Mouse (Mus musculus) ES-E14 (cell line): Measurements from ENCODE around the gene Mkln1. TPM values are rescaled to one million over a fixed set of nuclear protein-coding genes. Genes with fewer than 3 reads are reported as not detected.

ENCODE experiments used
- DNase-seq: peaks from one replicate; pipeline ENCODE4 v3.0.0-alpha.2; 2013; ENCODE audit warnings: low read depth, low spot score
- H3K27ac ChIP-seq: 2 replicates; pipeline ENCODE4 v1.5.1; 2012; ENCODE audit warnings: low read depth, mild to moderate bottlenecking, low read length, moderate library complexity, mixed read lengths; ENCODE audit not compliant: poor library complexity, insufficient read depth, severe bottlenecking
- H3K36me3 ChIP-seq: 2 replicates; pipeline ENCODE4 v1.6.1; 2012; ENCODE audit warnings: mild to moderate bottlenecking, low read length, moderate library complexity, mixed read lengths; ENCODE audit not compliant: control insufficient read depth, poor library complexity, insufficient read depth, severe bottlenecking
- H3K4me1 ChIP-seq, 2 experiments: fragments of 150-350 bp in 1 of 2; sonication (generic) in 1 of 2; 2 replicates each; pipeline ENCODE4 v1.6.1; 2012; ENCODE audit warnings: low read length in 2 of 2, mild to moderate bottlenecking in 1 of 2, mixed read lengths in 1 of 2; ENCODE audit not compliant: control insufficient read depth in 2 of 2, insufficient read depth in 2 of 2, poor library complexity in 1 of 2
- H3K4me3 ChIP-seq, 2 experiments: fragments of 150-350 bp in 1 of 2; sonication (generic) in 1 of 2; 2 replicates each; pipeline ENCODE4 v1.5.1; 2012; ENCODE audit warnings: low read length in 2 of 2, low read depth in 1 of 2, mild to moderate bottlenecking in 1 of 2, mixed read lengths in 1 of 2; ENCODE audit not compliant: insufficient read depth in 1 of 2, poor library complexity in 1 of 2, severe bottlenecking in 1 of 2
- H3K9ac ChIP-seq: 2 replicates; pipeline ENCODE4 v1.6.1; 2012; ENCODE audit warnings: low read depth, mild to moderate bottlenecking, low read length, mixed read lengths; ENCODE audit not compliant: poor library complexity, insufficient read depth, severe bottlenecking
- H3K9me3 ChIP-seq: fragments of 150-350 bp; sonication (generic); 2 replicates; pipeline ENCODE4 v1.6.1; 2012; ENCODE audit warnings: low read depth, mild to moderate bottlenecking, low read length; ENCODE audit not compliant: control insufficient read depth, insufficient read depth
- CHD2 ChIP-seq: IDR thresholded peaks from 2 replicates; pipeline ENCODE4 v1.6.1; 2014; ENCODE audit warnings: mild to moderate bottlenecking, low read depth, low read length, inconsistent platforms
- HCFC1 ChIP-seq: IDR thresholded peaks from 2 replicates; pipeline ENCODE4 v1.6.1; 2012; ENCODE audit warnings: low read length, inconsistent platforms, borderline replicate concordance; ENCODE audit not compliant: insufficient read depth
- MAFK ChIP-seq: IDR thresholded peaks from 2 replicates; pipeline ENCODE4 v1.6.1; 2014; ENCODE audit warnings: mild to moderate bottlenecking, low read depth, low read length, inconsistent platforms; ENCODE audit not compliant: insufficient read depth
- ZC3H11A ChIP-seq: IDR thresholded peaks from 2 replicates; pipeline ENCODE4 v1.6.1; 2012; ENCODE audit warnings: low read depth, mild to moderate bottlenecking, inconsistent platforms, low read length, borderline replicate concordance
- ZNF384 ChIP-seq: IDR thresholded peaks from 2 replicates; pipeline ENCODE4 v1.6.1; 2012; ENCODE audit warnings: low read depth, low read length, inconsistent platforms
- in situ Hi-C, 2 experiments: fragments of 600-800 bp; cut with MboI; formaldehyde crosslinking; loops; one replicate each; pipeline ENCODE4 v1.15.1; 2025; ENCODE audit warnings: low sequenced_read_pairs in 2 of 2, inconsistent platforms in 1 of 2; ENCODE audit not compliant: unreplicated experiment in 2 of 2
- total RNA-seq: library from RNA; depleted of rRNA; stranded (reverse); fragments of 300-350 nt; gene quantifications from 2 replicates; pipeline ENCODE4 v1.2.3, GENCODE M21; 2012

Gene Mkln1
- total RNA-seq, 1 experiment, result 78.0 TPM

- Histone ChIP-seq H3K27ac (no peak overlapping the region), H3K9ac (no peak overlapping the region), H3K9me3 (no peaks in the 10 kb centered on the region), H3K4me3 (no peak overlapping the region), H3K36me3 (peaks cover 11% of the 10 kb centered on the region; the same call in 1 of the 2 replicates), H3K4me1 (no peaks in the 10 kb centered on the region; a peak in 1 of 4 replicates)
- TF ChIP-seq ZC3H11A (peak; percentile 27; the same call in 1 of the 2 replicates), ZNF384 (no peak), MAFK (no peak)
- in situ Hi-C loops, result no loop called here
- no peak for DNase-seq
Measured at GRCm38 (mm10) chr6:31519001-31519471, 120.5 kb downstream of the Mkln1 start.

- DNase-seq, result no peak
- Histone ChIP-seq H3K9ac (no peak overlapping the region), H3K4me1 (no peaks in the 10 kb centered on the region; a peak in 1 of 4 replicates), H3K36me3 (peaks cover 25% of the 10 kb centered on the region; the same call in 1 of the 2 replicates), H3K27ac (no peak overlapping the region), H3K4me3 (no peak overlapping the region), H3K9me3 (no peaks in the 10 kb centered on the region)
- in situ Hi-C loops, result no loop called here
- no peak for TF ChIP-seq HCFC1
- no peak for TF ChIP-seq ZNF384
- TF ChIP-seq CHD2, result no peak
- no peak for TF ChIP-seq ZC3H11A
- no peak for TF ChIP-seq MAFK
Measured at GRCm38 (mm10) chr6:31520486-31521215, 122.1 kb downstream of the Mkln1 start.

- DNase-seq, result no peak
- peaks cover 0 to 4% of the 10 kb centered on the region in 2 experiments; a peak in 1 of 4 replicates for H3K4me1 ChIP-seq
- no peak overlapping the region for H3K9ac ChIP-seq
- H3K27ac ChIP-seq, result no peak overlapping the region
- H3K9me3 ChIP-seq, result no peaks in the 10 kb centered on the region
- no peak overlapping the region for H3K4me3 ChIP-seq
- TF ChIP-seq CHD2, result no peak
- no peak for TF ChIP-seq ZNF384
- TF ChIP-seq HCFC1, result no peak
- H3K36me3 ChIP-seq, result peaks cover 30% of the 10 kb centered on the region; the same call in 1 of the 2 replicates
- in situ Hi-C loops, result no loop called here
Measured at GRCm38 (mm10) chr6:31521491-31522355, 123.2 kb downstream of the Mkln1 start.

GRCm38 (mm10) chr6:31522478-31522877 lies 123.9 kb downstream of the Mkln1 start:
- Histone ChIP-seq H3K4me1 (peaks cover 0 to 4% of the 10 kb centered on the region in 2 experiments; a peak in 1 of 4 replicates), H3K36me3 (peaks cover 30% of the 10 kb centered on the region; the same call in 1 of the 2 replicates), H3K9ac (no peak overlapping the region), H3K4me3 (no peak overlapping the region), H3K9me3 (no peaks in the 10 kb centered on the region), H3K27ac (no peak overlapping the region)
- DNase-seq, result no peak
- TF ChIP-seq HCFC1, result no peak
- no peak for TF ChIP-seq CHD2
- no peak for TF ChIP-seq ZNF384
- no peak for TF ChIP-seq ZC3H11A
- no peak for TF ChIP-seq MAFK
- in situ Hi-C loops, result no loop called here
